Mouse (Mus musculus) cortical plate, adult 2 months (tissue): ENCODE measurements around the gene Gng2.

Source experiments
- CTCF ChIP-seq: fragments of 200-500 bp; IDR thresholded peaks from 2 replicates; pipeline ENCODE4 v1.5.1; 2011; ENCODE audit warnings: mild to moderate bottlenecking, control low read depth, low read length; ENCODE audit not compliant: insufficient read depth; ENCODE audit errors: extremely low read depth
- POLR2A ChIP-seq: fragments of 200-500 bp; IDR thresholded peaks from 2 replicates; pipeline ENCODE4 v1.6.1; 2011; ENCODE audit warnings: mild to moderate bottlenecking, low read length, control low read depth; ENCODE audit not compliant: insufficient read depth; ENCODE audit errors: extremely low read depth

GRCm38 (mm10) chr14:19969566-19969965, 7.9 kb downstream of the Gng2 start:
- no peak for TF ChIP-seq POLR2A
- no peak for TF ChIP-seq CTCF
